Mouse (Mus musculus): Measurements from ENCODE around the gene Dll1.

Dll1 gene

GRCm38 (mm10) chr17:15376494-15377181 lies at the start of gene Dll1:
Gene Dll1 (minus strand): TSS chr17:15376872.
- DNase-seq, result peak; percentile 16 to 29

GRCm38 (mm10) chr17:15425931-15426330 lies 49.3 kb upstream of the Dll1 start:
- DNase-seq, result no peak

GRCm38 (mm10) chr17:15423080-15423765 lies 46.6 kb upstream of the Dll1 start:
- DNase-seq, result no peak

GRCm38 (mm10) chr17:15422666-15423065 lies 46.0 kb upstream of the Dll1 start:
- no peak for DNase-seq

GRCm38 (mm10) chr17:15421446-15421845 lies 44.8 kb upstream of the Dll1 start:
- no peak for DNase-seq

GRCm38 (mm10) chr17:15420021-15420603 lies 43.4 kb upstream of the Dll1 start:
- no peak for DNase-seq

- no peak for DNase-seq
Observed at GRCm38 (mm10) chr17:15419534-15419933, 42.9 kb upstream of the Dll1 start.

- no peak for DNase-seq
Observed at GRCm38 (mm10) chr17:15416596-15417215, 40.0 kb upstream of the Dll1 start.

GRCm38 (mm10) chr17:15410861-15411260 lies 34.2 kb upstream of the Dll1 start:
- DNase-seq, result no peak

- DNase-seq, result no peak
Observed at GRCm38 (mm10) chr17:15409261-15409660, 32.6 kb upstream of the Dll1 start.

- no peak for DNase-seq
Observed at GRCm38 (mm10) chr17:15406576-15406975, 29.9 kb upstream of the Dll1 start.

GRCm38 (mm10) chr17:15401716-15402115 lies 25.0 kb upstream of the Dll1 start:
- no peak for DNase-seq

GRCm38 (mm10) chr17:15395997-15396675 lies 19.5 kb upstream of the Dll1 start, which contains the start of gene Fam120b:
Gene Fam120b (plus strand): TSS chr17:15396202.
- DNase-seq, result peak; percentile 71 to 76

- no peak for DNase-seq
Observed at GRCm38 (mm10) chr17:15389356-15389755, 12.7 kb upstream of the Dll1 start.

- no peak for DNase-seq
Observed at GRCm38 (mm10) chr17:15388892-15389291, 12.2 kb upstream of the Dll1 start.

GRCm38 (mm10) chr17:15383360-15383759 lies 6.7 kb upstream of the Dll1 start:
- no peak for DNase-seq

- no peak for DNase-seq
Observed at GRCm38 (mm10) chr17:15381869-15382660, 5.4 kb upstream of the Dll1 start.

- no peak for DNase-seq
Observed at GRCm38 (mm10) chr17:15381092-15381860, 4.6 kb upstream of the Dll1 start.

GRCm38 (mm10) chr17:15380641-15381051 lies 4.0 kb upstream of the Dll1 start:
- DNase-seq, result no peak

- DNase-seq, result no peak
Observed at GRCm38 (mm10) chr17:15379741-15380526, 3.3 kb upstream of the Dll1 start.
